Mouse (Mus musculus): ENCODE measurements around the gene Ptprcap.
A peak's percentile ranks its signal among the peaks of the same experiment; 100 is the strongest.

Ptprcap gene

GRCm38 (mm10) chr19:4147782-4148490 is 5.5 kb upstream of the Ptprcap start:
- DNase-seq (ENCODE audit: low read depth, low spot score), result no peak

DNA sequence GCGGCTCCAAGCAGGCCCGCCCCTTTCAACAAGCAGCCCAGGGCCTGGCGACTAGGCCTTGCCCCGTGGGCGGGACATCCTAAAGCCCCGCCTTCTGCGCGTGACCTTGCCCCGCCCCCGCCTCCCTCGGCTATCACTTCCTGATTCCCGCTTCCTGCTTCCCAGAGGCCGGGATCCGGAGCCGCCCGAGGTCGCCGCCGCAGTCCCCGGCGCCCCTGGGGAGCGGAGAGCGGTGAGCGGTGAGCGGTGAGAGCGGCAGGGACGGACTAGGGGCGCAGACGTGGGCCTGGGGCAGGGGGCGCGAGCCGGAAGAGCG is 5.0 kb upstream of the Ptprcap start, which contains the start of gene Coro1b:
Gene Coro1b (plus strand): TSS at position 129 of the 316 bp plus-strand sequence.
- DNase-seq (ENCODE audit: low read depth, low spot score), result peak; percentile 68

GRCm38 (mm10) chr19:4148819-4149218 is 4.6 kb upstream of the Ptprcap start:
- no peak for DNase-seq (ENCODE audit: low read depth, low spot score)

- no peak for DNase-seq (ENCODE audit: low read depth, low spot score)
These were observed 4.1 kb upstream of the Ptprcap start for GRCm38 (mm10) chr19:4149283-4149682.

- DNase-seq (ENCODE audit: low read depth, low spot score), result no peak
These were observed 3.5 kb upstream of the Ptprcap start for GRCm38 (mm10) chr19:4149764-4150461.

DNA sequence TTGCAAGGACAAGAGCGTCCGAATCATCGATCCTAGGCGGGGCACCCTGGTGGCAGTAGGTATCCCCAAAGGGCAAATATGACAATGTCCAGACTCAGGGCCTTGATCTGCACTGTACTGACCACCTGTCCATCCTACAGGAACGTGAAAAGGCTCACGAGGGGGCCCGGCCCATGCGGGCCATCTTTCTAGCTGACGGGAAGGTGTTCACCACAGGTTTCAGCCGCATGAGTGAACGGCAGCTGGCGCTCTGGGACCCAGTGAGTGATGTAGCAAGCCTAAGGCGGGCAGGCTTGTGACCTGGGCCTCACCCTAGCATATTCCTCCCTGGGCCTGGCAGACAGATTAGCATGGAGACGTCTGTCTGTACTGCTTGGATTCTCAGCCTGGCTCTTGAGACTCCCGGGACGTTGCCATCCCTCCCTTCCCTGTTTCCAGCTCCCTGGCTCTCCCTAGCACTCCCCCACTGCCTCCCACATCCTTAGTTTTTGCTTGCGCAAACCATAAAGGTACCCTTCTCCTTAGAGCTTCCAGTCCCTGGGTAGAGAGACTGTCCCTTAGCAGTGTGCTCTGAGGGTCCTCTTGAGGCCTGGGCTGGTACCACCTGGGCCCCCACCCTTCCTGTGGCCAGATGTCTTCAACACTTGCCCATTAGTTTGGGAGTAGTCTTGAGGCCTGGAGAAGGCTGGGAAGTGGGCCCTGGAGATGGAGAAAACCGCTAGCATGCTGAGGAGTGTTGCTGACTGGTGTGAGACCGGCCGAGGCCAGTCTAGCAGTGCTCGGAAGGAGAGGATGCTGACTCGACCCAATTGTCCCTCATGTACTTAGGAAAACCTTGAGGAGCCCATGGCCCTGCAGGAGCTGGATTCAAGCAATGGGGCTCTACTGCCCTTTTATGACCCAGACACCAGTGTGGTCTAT is 2.6 kb upstream of the Ptprcap start:
- no peak for DNase-seq (ENCODE audit: low read depth, low spot score)

DNA sequence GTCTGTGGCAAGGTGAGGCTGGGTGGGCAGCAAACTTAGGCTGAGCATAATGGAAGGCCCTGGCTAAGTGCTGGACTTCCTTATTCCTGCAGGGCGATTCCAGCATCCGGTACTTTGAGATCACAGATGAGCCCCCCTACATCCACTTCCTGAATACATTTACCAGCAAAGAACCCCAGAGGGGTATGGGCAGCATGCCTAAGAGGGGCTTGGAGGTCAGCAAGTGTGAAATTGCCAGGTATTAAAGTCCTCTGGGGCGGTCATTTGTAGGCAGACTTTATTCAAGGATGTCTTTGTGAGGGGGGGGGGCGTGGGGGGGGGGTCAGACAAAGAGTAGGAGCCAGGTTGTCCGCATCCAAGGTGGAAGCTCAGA is 1.9 kb upstream of the Ptprcap start:
- no peak for DNase-seq (ENCODE audit: low read depth, low spot score)

DNA sequence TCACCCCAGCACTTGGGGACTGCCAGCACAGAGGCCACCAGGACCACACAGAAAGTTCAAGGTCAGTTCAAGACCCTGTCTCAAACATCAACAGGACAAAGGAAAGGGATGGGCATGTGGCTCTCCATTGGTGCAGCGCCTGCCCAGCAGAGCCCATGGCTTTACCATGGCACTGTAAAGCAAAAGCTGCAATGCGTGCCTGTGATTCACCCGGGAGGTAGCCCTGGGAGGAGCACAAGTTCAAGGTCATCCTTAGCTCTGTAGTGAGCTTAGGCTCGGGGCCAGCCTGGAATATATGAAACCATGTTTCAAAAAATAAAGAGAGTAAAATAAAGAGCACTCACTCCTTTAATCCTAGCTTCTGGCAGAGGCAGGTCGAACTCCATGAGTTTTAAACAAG is 1.5 kb upstream of the Ptprcap start:
- no peak for DNase-seq (ENCODE audit: low read depth, low spot score)

DNA sequence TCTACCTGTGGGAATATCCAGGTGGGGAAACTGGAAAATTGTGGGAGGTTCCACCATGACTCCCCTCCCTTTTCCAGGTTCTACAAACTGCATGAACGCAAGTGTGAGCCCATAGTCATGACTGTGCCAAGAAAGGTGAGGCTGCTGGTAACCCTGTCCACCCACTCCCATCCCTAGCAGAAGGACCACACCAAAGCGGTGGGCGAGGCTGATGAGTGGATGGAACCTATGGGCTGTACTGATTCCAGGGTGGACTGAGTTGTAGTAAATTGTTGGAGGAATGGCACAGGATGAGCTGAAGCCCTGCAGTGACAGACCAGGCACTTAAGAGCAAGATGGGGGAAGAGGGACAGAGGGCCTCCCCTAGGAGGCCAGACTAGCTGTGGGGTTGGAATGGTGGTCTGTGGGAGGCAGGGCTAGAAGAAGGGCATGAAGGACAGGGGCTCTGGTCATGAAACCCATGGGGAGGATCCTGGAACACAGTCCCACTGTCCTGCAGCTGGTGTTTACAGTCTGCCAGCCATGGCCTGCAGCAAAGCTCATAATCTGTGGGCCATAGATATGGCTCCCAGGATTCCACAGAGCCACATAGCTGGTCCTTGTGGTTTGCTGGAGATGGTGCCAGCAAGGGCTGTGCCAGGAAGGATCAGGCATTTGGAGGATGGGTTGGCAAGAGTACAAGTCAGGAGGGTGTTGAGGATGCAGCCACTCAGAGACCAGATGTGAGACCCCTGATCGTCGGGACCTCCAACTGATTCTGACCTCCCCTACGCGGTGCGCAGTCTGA is 766 bp upstream of the Ptprcap start:
- no peak for DNase-seq (ENCODE audit: low read depth, low spot score)

- DNase-seq (ENCODE audit: low read depth, low spot score), result no peak
These were observed 1.2 kb downstream of the Ptprcap start for GRCm38 (mm10) chr19:4154437-4155222.

DNA sequence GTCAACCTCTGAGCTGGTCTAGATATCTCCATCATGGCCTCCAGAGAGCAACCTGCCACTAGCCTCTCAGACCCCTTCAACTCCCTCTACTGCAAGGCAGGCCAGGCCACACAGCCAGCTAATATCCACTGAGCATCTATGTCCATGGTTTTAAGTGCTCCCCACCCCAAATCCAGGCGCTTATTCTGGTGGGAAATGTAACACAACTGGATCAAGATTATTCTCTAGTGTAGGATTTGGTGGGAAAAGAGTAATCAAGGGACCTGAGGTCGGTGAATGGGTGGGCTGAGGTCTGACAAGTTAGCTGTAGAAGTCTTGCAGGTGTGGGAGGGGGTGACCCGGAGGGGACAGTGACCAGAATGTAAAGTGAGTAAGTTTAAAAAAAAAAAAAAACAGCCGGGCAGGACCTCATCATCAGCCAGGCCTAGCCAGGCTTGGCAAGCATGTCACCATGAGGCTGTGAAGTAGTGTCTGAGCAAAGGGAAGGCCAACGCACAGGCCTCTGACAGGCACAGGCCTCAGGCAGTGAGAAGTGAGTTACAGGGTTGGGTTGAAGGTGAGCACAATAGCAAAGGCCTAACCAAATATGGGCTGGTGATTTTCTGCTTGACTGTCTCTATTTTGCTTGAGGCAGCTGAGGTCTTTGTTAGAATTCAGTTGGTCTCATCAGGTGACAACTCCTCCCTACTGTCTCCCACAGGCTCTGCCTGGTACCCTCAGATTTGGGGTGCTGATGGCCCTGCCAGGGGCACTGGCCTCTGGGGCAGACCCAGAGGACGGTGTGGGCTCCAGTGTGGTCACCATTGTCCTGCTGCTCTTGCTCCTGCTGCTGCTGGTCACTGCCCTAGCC is 2.0 kb downstream of the Ptprcap start:
- DNase-seq (ENCODE audit: low read depth, low spot score), result no peak

- no peak for DNase-seq (ENCODE audit: low read depth, low spot score)
These were observed 2.7 kb downstream of the Ptprcap start for GRCm38 (mm10) chr19:4156073-4156579.

GRCm38 (mm10) chr19:4156771-4157170 is 3.4 kb downstream of the Ptprcap start:
- DNase-seq (ENCODE audit: low read depth, low spot score), result no peak

GRCm38 (mm10) chr19:4159049-4159448 is 5.6 kb downstream of the Ptprcap start:
- DNase-seq (ENCODE audit: low read depth, low spot score), result no peak

DNA sequence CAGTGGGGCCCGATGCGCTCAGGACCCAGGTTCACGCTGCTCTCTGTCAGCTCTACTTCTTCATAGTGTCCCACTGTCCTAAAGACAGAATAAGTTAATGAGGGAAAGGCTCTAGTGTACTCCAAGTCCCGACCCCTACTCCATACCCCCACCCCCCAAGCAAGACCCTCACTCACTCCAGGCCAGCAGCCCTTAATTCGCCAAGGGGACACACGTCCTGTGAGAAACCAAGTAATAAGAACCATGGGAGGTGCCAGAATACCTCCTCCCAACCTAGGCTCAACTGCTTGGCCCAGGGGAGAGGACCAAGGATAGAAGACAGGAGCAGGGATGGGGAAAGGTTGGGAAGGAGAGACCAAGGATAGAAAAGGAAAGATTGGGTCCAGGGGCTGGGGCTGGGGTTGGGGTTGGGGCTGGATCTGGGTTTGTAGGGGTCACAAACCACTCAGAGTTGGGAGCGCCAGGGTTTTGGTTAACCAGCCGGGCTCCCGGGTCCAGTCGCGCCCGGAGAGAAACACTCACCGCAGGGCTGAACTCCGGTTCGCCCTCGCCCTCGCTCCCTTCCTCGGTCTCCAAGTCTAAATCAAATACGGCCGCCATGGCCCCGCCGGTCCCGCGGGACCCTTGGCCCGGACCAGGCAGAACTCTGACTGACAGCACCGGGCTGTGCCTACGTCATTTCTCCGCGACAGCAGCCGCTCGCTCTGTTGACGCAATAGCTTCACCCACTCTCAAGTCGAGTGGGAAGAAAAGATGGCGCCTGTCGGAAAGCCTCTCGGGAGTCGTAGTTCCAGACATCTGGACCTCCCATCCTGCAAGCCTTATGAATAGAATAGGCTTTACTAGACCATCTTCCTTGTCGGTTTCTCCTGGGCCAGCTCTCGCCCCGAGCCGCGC is 9.5 kb downstream of the Ptprcap start, which contains the start of gene Rps6kb2:
Gene Rps6kb2 (minus strand): TSS at position 709 of the 897 bp plus-strand sequence.
- DNase-seq (ENCODE audit: low read depth, low spot score), result peak; percentile 94

- DNase-seq (ENCODE audit: low read depth, low spot score), result no peak
These were observed 10.1 kb downstream of the Ptprcap start for GRCm38 (mm10) chr19:4163543-4163887.

DNA sequence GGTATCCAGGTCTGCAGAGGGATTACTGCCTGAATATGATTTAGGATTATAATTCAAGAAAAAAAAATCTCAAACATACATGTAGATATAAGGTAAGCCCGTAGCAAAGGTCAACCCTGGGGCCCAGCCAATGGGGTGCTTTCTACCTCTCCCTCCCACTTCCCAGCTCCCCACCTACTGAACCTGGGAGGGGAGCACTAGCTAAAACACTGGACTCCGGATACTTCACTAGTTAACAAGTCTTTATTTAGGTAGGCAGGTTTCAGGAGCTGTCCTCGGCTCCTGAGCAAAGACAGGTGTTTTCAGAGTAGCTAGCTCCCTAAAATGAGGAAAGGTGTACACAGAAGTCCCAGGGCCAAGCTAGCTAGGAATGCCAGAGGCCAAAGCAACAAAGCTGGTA is 10.7 kb downstream of the Ptprcap start:
- DNase-seq (ENCODE audit: low read depth, low spot score), result no peak

DNA sequence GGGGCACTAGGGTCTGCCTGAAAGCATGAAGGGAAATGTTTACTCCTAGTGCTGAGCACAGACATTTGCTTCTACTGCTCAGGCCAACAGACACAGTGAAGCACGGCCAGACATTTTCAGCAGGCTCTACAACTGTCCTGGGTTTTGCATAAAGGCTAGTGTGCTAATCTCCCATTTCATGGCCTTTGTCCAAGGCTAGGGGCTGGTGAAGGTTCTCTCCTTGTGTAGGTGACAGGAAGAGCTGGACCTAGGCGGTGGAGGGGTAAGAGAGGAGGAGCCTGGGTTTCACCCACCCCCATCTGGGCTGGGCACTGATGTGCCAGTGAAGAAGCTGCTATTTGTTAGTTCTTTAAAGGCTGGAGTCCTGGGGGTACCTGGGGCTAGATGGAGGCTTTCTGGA is 11.3 kb downstream of the Ptprcap start:
- DNase-seq (ENCODE audit: low read depth, low spot score), result no peak

Data from brain, embryonic 18.5 days (tissue).